Mouse (Mus musculus) lung, embryonic 14.5 days (tissue): ENCODE data around the gene Prom2. TPM values are rescaled to one million over a fixed set of nuclear protein-coding genes. Genes with fewer than 3 reads are reported as not detected.

Experiments
- ATAC-seq: fragments of 200-750 bp; cut with Nextera tagmentation; 2 replicates; pipeline ENCODE4 v1.8.0; 2017; ENCODE audit warnings: mild to moderate bottlenecking, moderate TSS enrichment, moderate library complexity; ENCODE audit not compliant: insufficient read depth
- DNase-seq: peaks from one replicate; pipeline ENCODE4 v3.0.0-alpha.2; 2015
- H3K27ac ChIP-seq: fragments of 300-500 bp; sonication (generic); 2 replicates; pipeline ENCODE4 v1.5.1; 2014; ENCODE audit warnings: low read depth, mild to moderate bottlenecking, moderate library complexity
- H3K27me3 ChIP-seq: fragments of 300-500 bp; sonication (generic); 2 replicates; pipeline ENCODE4 v1.6.1; 2014; ENCODE audit warnings: low read length, control low read depth; ENCODE audit not compliant: insufficient read depth
- H3K36me3 ChIP-seq: fragments of 300-500 bp; sonication (generic); 2 replicates; pipeline ENCODE4 v1.6.1; 2014; ENCODE audit warnings: control low read depth; ENCODE audit not compliant: insufficient read depth
- H3K4me1 ChIP-seq: fragments of 300-500 bp; sonication (generic); 2 replicates; pipeline ENCODE4 v1.6.1; 2014; ENCODE audit warnings: antibody characterized with exemption, control low read depth; ENCODE audit not compliant: insufficient read depth
- H3K4me2 ChIP-seq: fragments of 300-500 bp; sonication (generic); 2 replicates; pipeline ENCODE4 v1.6.1; 2014; ENCODE audit warnings: mild to moderate bottlenecking
- H3K4me3 ChIP-seq: fragments of 300-500 bp; sonication (generic); 2 replicates; pipeline ENCODE4 v1.5.1; 2014; ENCODE audit warnings: low read depth, low read length
- H3K9ac ChIP-seq: fragments of 300-500 bp; sonication (generic); 2 replicates; pipeline ENCODE4 v1.6.1; 2014
- H3K9me3 ChIP-seq: fragments of 300-500 bp; sonication (generic); 2 replicates; pipeline ENCODE4 v1.6.1; 2016; ENCODE audit warnings: low read depth, low read length, control low read depth
- CTCF ChIP-seq: IDR thresholded peaks from 2 replicates; pipeline ENCODE4 v1.5.1; 2016; ENCODE audit warnings: antibody characterized with exemption, low read depth
- WGBS: fragments of 180-500 bp; shearing (Covaris S2); extraction: QIAGEN DNeasy Blood & Tissue Kit; methylation state at CpG from one replicate; pipeline ENCODE4 v1.1.7; 2014; 5-methylcytosine and 5-hydroxymethylcytosine counted together
- polyA plus RNA-seq: library from polyadenylated mRNA; unstranded; fragments of >200 nt; fragmentation: Nextera tagmentation; extraction: Ambion mirVana; gene quantifications from 2 replicates; pipeline ENCODE4 v1.2.1, GENCODE M21; 2014

The Prom2 gene
- polyA plus RNA-seq, 1 experiment from 2014 or later, result 1.6 TPM

GRCm38 (mm10) chr2:127523950-127524729 is 17.1 kb downstream of the Prom2 start:
- Histone ChIP-seq H3K4me1 (peaks cover 14% of the 10 kb centered on the region), H3K9me3 (no peaks in the 10 kb centered on the region), H3K36me3 (no peaks in the 10 kb centered on the region), H3K4me3 (no peak overlapping the region), H3K4me2 (no peak overlapping the region), H3K27me3 (no peaks in the 10 kb centered on the region), H3K27ac (no peak overlapping the region), H3K9ac (no peak overlapping the region)
- no peak for TF ChIP-seq CTCF
- no peak for ATAC-seq
- DNase-seq, result peak; percentile 28
- 43% methylated on average over 7 of the region's 7 CpGs for WGBS

DNA sequence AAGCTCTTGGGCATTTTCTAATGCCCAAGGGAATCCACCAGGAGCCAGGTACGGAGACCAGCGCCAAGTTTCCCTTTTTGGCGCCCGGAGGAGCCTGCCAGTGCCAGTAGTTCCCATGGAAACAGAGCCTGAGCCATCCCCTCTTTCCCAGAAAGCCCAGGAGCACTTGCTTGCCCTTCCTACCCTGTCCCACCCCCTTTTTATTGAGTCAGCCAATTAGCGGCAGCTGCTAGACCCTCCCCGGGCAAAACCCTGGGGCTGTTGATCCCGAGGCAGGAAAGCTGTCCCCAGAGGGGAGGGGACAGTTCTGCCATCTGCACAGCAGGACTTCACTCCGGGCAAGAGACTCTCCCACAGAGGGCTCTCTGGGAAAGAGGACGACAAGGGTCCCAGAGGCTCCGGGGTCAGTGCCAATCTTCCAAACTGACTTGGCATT is 19.2 kb downstream of the Prom2 start, which contains the start of gene Kcnip3:
Gene Kcnip3 (minus strand): TSS at position 89 of the 436 bp plus-strand sequence.
- peak; percentile 64 for ATAC-seq
- DNase-seq, result peak; percentile 61
- H3K36me3 ChIP-seq, result no peaks in the 10 kb centered on the region
- H3K4me1 ChIP-seq, result peaks cover 14% of the 10 kb centered on the region
- 3% methylated on average over 10 of the region's 10 CpGs for WGBS
- no peak for TF ChIP-seq CTCF
- no peaks in the 10 kb centered on the region for H3K9me3 ChIP-seq
- no peak within 1 kb of the TSS for H3K27ac ChIP-seq
- peak within 1 kb of the TSS; percentile 27 for H3K4me3 ChIP-seq
- H3K27me3 ChIP-seq, result no peaks in the 10 kb centered on the region
- H3K9ac ChIP-seq, result peak within 1 kb of the TSS; percentile 38; the same call in 1 of the 2 replicates
- peak within 1 kb of the TSS; percentile 64 for H3K4me2 ChIP-seq

DNA sequence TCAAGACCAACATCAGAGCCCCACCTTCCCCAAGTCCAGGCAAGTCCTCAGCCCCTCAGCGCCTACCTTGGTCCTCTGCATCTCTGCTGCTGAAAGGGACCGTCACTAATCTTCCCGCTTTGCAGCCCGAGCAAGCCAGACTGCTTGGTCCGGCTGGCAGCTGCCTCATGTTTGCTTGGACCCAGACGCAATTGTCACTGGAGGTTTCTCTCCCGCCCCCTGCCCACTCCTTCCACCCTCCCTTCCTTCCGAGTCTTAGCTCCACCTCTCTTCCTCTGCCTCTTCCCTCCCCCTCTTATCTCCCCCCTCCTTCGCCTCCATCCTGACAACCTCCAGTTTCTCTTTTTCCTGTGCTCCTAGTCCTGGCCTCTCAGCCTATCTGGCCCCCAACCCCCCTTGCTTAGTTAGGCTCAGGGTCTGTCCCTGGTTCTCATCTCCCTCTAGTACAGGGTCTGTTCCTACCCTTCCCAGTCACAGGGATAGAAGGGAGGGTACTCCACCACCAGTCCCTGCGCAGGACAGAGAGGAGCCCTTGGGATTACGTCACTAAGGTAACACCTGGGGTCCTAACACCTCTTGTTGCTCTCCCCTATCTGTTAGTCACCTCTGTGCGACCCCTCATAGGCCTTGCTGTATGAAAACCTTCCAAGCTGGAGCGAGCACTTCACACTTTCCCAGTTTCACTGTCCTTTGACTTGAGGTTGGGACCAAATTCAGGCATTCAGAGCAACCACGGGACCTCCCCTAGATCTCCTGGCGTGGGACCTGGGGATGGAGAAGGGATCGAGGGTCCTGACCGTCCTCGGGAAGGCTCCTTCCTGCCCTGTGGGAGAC is 19.9 kb downstream of the Prom2 start:
- Histone ChIP-seq H3K27ac (no peak overlapping the region), H3K4me2 (peak overlapping the region; percentile 64), H3K9ac (peak overlapping the region; percentile 38; the same call in 1 of the 2 replicates), H3K9me3 (no peaks in the 10 kb centered on the region), H3K4me1 (peaks cover 14% of the 10 kb centered on the region), H3K4me3 (peak overlapping the region; percentile 27), H3K27me3 (no peaks in the 10 kb centered on the region), H3K36me3 (no peaks in the 10 kb centered on the region)
- DNase-seq, result peak; percentile 69
- WGBS, result 2% methylated on average over 18 of the region's 18 CpGs
- TF ChIP-seq CTCF, result no peak
- ATAC-seq, result peak; percentile 68

DNA sequence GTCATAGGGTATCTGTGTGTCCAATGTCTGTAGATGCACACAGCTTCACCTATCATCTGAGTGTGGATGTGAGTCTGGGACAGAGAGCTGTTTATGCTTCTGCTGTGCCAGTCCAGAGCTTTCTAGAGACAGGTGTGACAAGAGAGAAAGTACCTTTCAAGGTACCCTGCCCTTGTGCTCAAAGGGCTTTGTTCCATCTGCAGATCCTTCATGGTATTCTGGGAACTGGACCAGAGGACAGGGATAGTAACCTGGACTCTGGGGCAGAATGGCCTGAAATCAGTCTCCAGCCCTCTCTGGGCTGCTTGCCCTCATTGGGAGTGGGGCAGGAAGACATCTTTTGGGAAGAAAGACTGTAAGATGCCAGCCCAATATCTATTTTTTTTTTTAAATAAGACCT is 21.1 kb downstream of the Prom2 start:
- H3K27ac ChIP-seq, result no peak overlapping the region
- H3K4me2 ChIP-seq, result peak overlapping the region; percentile 64; the same call in 1 of the 2 replicates
- no peaks in the 10 kb centered on the region for H3K36me3 ChIP-seq
- H3K9ac ChIP-seq, result no peak overlapping the region
- ATAC-seq, result no peak
- H3K9me3 ChIP-seq, result no peaks in the 10 kb centered on the region
- no peak for DNase-seq
- H3K4me3 ChIP-seq, result no peak overlapping the region
- no peak for TF ChIP-seq CTCF
- no peaks in the 10 kb centered on the region for H3K27me3 ChIP-seq
- peaks cover 14% of the 10 kb centered on the region for H3K4me1 ChIP-seq

GRCm38 (mm10) chr2:127519308-127519707 is 22.0 kb downstream of the Prom2 start:
- no peak overlapping the region for H3K4me3 ChIP-seq
- no peak overlapping the region for H3K4me2 ChIP-seq
- H3K36me3 ChIP-seq, result no peaks in the 10 kb centered on the region
- no peaks in the 10 kb centered on the region for H3K9me3 ChIP-seq
- no peak for TF ChIP-seq CTCF
- H3K27ac ChIP-seq, result no peak overlapping the region
- H3K27me3 ChIP-seq, result no peaks in the 10 kb centered on the region
- peaks cover 14% of the 10 kb centered on the region for H3K4me1 ChIP-seq
- 72% methylated on average over 5 of the region's 5 CpGs for WGBS
- no peak for ATAC-seq
- no peak for DNase-seq
- H3K9ac ChIP-seq, result no peak overlapping the region

GRCm38 (mm10) chr2:127518831-127519230 is 22.4 kb downstream of the Prom2 start:
- WGBS, result 61% methylated on average over 3 of the region's 3 CpGs
- Histone ChIP-seq H3K4me3 (no peak overlapping the region), H3K27ac (no peak overlapping the region), H3K4me2 (no peak overlapping the region), H3K4me1 (peaks cover 14% of the 10 kb centered on the region), H3K36me3 (no peaks in the 10 kb centered on the region), H3K9me3 (no peaks in the 10 kb centered on the region), H3K27me3 (no peaks in the 10 kb centered on the region), H3K9ac (no peak overlapping the region)
- ATAC-seq, result no peak
- DNase-seq, result no peak
- TF ChIP-seq CTCF, result no peak

DNA sequence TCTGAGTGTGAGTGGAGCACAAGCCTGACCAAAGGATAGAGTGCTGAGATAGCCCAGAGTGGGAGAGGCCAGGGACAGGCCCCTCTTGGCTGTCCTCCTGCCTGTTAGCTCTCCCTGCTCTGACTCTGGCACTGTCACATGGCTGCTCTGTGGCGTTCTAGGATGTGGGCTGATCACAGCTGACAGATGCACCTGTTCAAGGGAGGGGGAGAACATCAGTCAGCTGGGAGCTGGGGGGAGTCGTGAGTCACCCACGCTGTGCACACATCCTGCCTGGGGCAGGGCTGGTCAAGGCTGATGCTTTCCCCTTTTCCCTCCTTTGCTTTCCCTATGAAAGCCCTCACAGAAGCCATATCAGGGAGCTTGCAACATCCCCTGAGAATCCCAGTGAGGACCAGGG is 23.0 kb downstream of the Prom2 start:
- Histone ChIP-seq H3K4me3 (no peak overlapping the region), H3K9me3 (no peaks in the 10 kb centered on the region), H3K9ac (no peak overlapping the region), H3K4me2 (no peak overlapping the region), H3K4me1 (peaks cover 14% of the 10 kb centered on the region), H3K27me3 (no peaks in the 10 kb centered on the region), H3K36me3 (no peaks in the 10 kb centered on the region), H3K27ac (no peak overlapping the region)
- WGBS, result 25% methylated on average over 3 of the region's 3 CpGs
- ATAC-seq, result no peak
- no peak for DNase-seq
- no peak for TF ChIP-seq CTCF
